Mouse (Mus musculus): ENCODE results near the gene Slfn3. TPM values are rescaled to one million over a fixed set of nuclear protein-coding genes. Genes with fewer than 3 reads are reported as not detected.
"Not testable (repeated sequence)": the region's sequence is repeated elsewhere in the genome, so short reads cannot be mapped to it uniquely, and the experiment has no call there.

Gene Slfn3
- total RNA-seq (2021), result under 1 TPM; 0.66 to 0.96 TPM
- long read RNA-seq, experiment 1, result 0 reads
- long read RNA-seq, experiment 2, result 0 reads

- peak; percentile 10 for DNase-seq
- intact Hi-C loops (cut with DNase I; ENCODE audit: low total_unique reads), result no loop called here
Observed at GRCm38 (mm10) chr11:83191134-83191893, at the start of gene Slfn3. Gene Slfn3, plus strand, starts transcription at chr11:83191330.

- DNase-seq; intact Hi-C loops (cut with DNase I; ENCODE audit: low total_unique reads): not testable (repeated sequence)
Observed at GRCm38 (mm10) chr11:83148939-83149338, 42.2 kb upstream of the Slfn3 start.

- no peak for DNase-seq
- intact Hi-C loops (cut with DNase I; ENCODE audit: low total_unique reads), result no loop called here
Observed at GRCm38 (mm10) chr11:83174948-83175539, 16.1 kb upstream of the Slfn3 start, which contains the start of gene Slfn4. Gene Slfn4, plus strand, starts transcription at chr11:83175186.

- no peak for DNase-seq
- intact Hi-C loops (cut with DNase I; ENCODE audit: low total_unique reads), result no loop called here
Observed at GRCm38 (mm10) chr11:83192001-83192400, 871 bp downstream of the Slfn3 start.

GRCm38 (mm10) chr11:83205002-83205401 is 13.9 kb downstream of the Slfn3 start:
- DNase-seq, result no peak
- intact Hi-C loops (cut with DNase I; ENCODE audit: low total_unique reads), result no loop called here

GRCm38 (mm10) chr11:83216119-83216518 is 25.0 kb downstream of the Slfn3 start:
- no peak for DNase-seq

GRCm38 (mm10) chr11:83221328-83221877 is 30.3 kb downstream of the Slfn3 start:
- no peak for DNase-seq
- intact Hi-C loops (cut with DNase I; ENCODE audit: low total_unique reads), result no loop called here

More at GRCm38 (mm10) chr11:83216119-83216518, 25.0 kb downstream of the Slfn3 start:
- intact Hi-C loops (cut with DNase I; ENCODE audit: low total_unique reads), result no loop called here

GRCm38 (mm10) chr11:83223367-83223766 is 32.2 kb downstream of the Slfn3 start:
- DNase-seq, result no peak
- intact Hi-C loops (cut with DNase I; ENCODE audit: low total_unique reads), result no loop called here

- DNase-seq; intact Hi-C loops (cut with DNase I; ENCODE audit: low total_unique reads): not testable (repeated sequence)
Observed at GRCm38 (mm10) chr11:83223793-83224192, 32.7 kb downstream of the Slfn3 start.

- no peak for DNase-seq
- intact Hi-C loops (cut with DNase I; ENCODE audit: low total_unique reads), result no loop called here
Observed at GRCm38 (mm10) chr11:83224217-83224616, 33.1 kb downstream of the Slfn3 start.

- DNase-seq, result no peak
- intact Hi-C loops (cut with DNase I; ENCODE audit: low total_unique reads), result no loop called here
Observed at GRCm38 (mm10) chr11:83224750-83225149, 33.6 kb downstream of the Slfn3 start.

- intact Hi-C loops (cut with DNase I; ENCODE audit: low total_unique reads), result no loop called here
- no peak for DNase-seq
Observed at GRCm38 (mm10) chr11:83225371-83225960, 34.3 kb downstream of the Slfn3 start.

- intact Hi-C loops (cut with DNase I; ENCODE audit: low total_unique reads), result no loop called here
- DNase-seq, result no peak
Observed at GRCm38 (mm10) chr11:83227926-83228723, 37.0 kb downstream of the Slfn3 start.

GRCm38 (mm10) chr11:83230966-83231365 is 39.8 kb downstream of the Slfn3 start:
- no peak for DNase-seq
- intact Hi-C loops (cut with DNase I; ENCODE audit: low total_unique reads), result no loop called here

- DNase-seq; intact Hi-C loops (cut with DNase I; ENCODE audit: low total_unique reads): not testable (repeated sequence)
Observed at GRCm38 (mm10) chr11:83233621-83234020, 42.5 kb downstream of the Slfn3 start.

GRCm38 (mm10) chr11:83237390-83237789 is 46.3 kb downstream of the Slfn3 start:
- intact Hi-C loops (cut with DNase I; ENCODE audit: low total_unique reads); DNase-seq: not testable (repeated sequence)

GRCm38 (mm10) chr11:83238389-83238788 is 47.3 kb downstream of the Slfn3 start:
- DNase-seq, result no peak
- intact Hi-C loops (cut with DNase I; ENCODE audit: low total_unique reads), result no loop called here

GRCm38 (mm10) chr11:83239811-83240210 is 48.7 kb downstream of the Slfn3 start:
- DNase-seq, result no peak
- intact Hi-C loops (cut with DNase I; ENCODE audit: low total_unique reads), result no loop called here

GRCm38 (mm10) chr11:83257211-83257610 is 66.1 kb downstream of the Slfn3 start:
- DNase-seq; intact Hi-C loops (cut with DNase I; ENCODE audit: low total_unique reads): not testable (repeated sequence)

Data from gastrocnemius, postnatal 14 days (tissue).